Mouse (Mus musculus) limb, embryonic 13.5 days (tissue): ENCODE measurements around the gene Tmem158. TPM values are rescaled to one million over a fixed set of nuclear protein-coding genes. Genes with fewer than 3 reads are reported as not detected.

Experiments used
- ATAC-seq: fragments of 200-750 bp; cut with Nextera tagmentation; 2 replicates; pipeline ENCODE4 v1.8.0; 2017; ENCODE audit warnings: low read depth, moderate number of reproducible peaks, moderate TSS enrichment; ENCODE audit not compliant: low FRiP score
- H3K27ac ChIP-seq: fragments of 300-500 bp; sonication (generic); 2 replicates; pipeline ENCODE4 v1.5.1; 2015; ENCODE audit warnings: inconsistent platforms, mild to moderate bottlenecking, moderate library complexity
- H3K27me3 ChIP-seq: fragments of 300-500 bp; sonication (generic); 2 replicates; pipeline ENCODE4 v1.6.1; 2015; ENCODE audit warnings: mild to moderate bottlenecking, inconsistent platforms
- H3K36me3 ChIP-seq: fragments of 300-500 bp; sonication (generic); 2 replicates; pipeline ENCODE4 v1.6.1; 2015; ENCODE audit warnings: inconsistent platforms, mild to moderate bottlenecking, moderate library complexity
- H3K4me1 ChIP-seq: fragments of 300-500 bp; sonication (generic); 2 replicates; pipeline ENCODE4 v1.6.1; 2015; ENCODE audit warnings: inconsistent platforms
- H3K4me2 ChIP-seq: fragments of 300-500 bp; sonication (generic); replicated peaks from 2 replicates; pipeline ENCODE4 v1.6.1; 2015; ENCODE audit warnings: inconsistent platforms, mild to moderate bottlenecking, moderate library complexity
- H3K4me3 ChIP-seq: fragments of 300-500 bp; sonication (generic); 2 replicates; pipeline ENCODE4 v1.5.1; 2015; ENCODE audit warnings: moderate library complexity, mild to moderate bottlenecking, inconsistent platforms
- H3K9ac ChIP-seq: fragments of 300-500 bp; sonication (generic); 2 replicates; pipeline ENCODE4 v1.6.1; 2015; ENCODE audit warnings: mild to moderate bottlenecking, inconsistent platforms
- H3K9me3 ChIP-seq: fragments of 300-500 bp; sonication (generic); 2 replicates; pipeline ENCODE4 v1.6.1; 2016; ENCODE audit warnings: inconsistent platforms
- WGBS: fragments of 180-500 bp; shearing (Covaris S2); methylation state at CpG from one replicate; pipeline ENCODE4 v1.1.7; 2015; 5-methylcytosine and 5-hydroxymethylcytosine counted together
- polyA plus RNA-seq: library from polyadenylated mRNA; unstranded; fragments of >200 nt; fragmentation: Nextera tagmentation; extraction: Ambion mirVana; gene quantifications from 2 replicates; pipeline ENCODE4 v1.2.1, GENCODE M21; 2015

Gene Tmem158
- 15.3 and 18.8 TPM in 2 replicates for polyA plus RNA-seq

DNA sequence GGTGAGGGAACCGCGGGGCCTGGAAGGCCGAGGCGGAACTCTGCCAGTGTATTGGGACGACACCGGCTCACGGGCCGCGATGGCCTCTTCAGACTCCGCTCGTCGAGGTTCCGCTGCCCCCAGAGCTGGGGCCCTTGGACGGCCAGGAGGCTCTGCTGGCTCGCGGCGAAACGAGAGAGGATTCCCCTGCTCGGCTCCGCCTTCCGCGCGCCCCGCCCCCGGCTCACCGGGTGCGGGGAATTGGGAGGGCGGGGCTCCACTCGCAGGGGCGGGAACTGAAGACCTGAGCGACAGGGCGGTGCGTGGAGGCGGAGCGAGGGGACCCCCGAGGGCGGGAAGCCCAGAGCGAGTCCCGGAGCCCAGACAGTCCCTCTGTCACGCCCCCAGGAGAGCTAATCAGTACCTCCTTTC, at the start of gene Tmem158:
Gene Tmem158 (minus strand): TSS at position 154 of the 411 bp plus-strand sequence.
- under 1% methylated on average over 40 of the region's 40 CpGs for WGBS
- H3K4me1 ChIP-seq = peaks cover 4% of the 10 kb centered on the region; the same call in 1 of the 2 replicates
- ATAC-seq = peak; percentile 92

DNA sequence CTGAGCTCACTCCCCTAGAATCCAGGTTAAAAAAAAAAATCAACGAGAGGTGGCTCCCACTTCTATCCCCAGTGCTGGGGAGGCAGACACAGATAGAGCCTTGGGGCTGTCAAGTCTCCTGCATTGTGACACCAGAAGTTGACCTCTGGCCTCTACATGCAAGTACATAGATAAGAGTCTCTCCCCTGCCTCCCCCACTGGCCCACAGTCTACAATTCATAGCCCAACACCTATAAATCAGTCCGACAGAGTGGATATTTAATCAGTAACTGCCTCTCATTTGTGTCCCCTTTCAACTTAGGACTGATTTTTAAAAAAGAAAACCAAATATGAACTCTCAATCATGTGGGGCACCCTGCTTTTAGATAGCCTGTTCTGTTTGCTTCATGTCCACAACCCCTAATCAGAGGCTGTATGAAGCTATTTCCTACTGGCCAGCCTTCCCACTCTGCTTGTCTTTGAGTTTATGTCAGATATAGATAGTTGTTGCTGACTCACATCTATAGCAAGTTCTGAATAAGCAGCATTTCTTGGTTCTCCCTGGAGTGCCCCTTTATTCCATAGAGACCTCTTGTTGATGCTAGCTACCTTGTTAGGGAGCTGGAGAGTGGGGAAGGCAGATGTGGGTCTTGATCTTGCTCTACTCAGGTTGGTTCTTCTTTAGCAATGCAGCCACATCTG, 49.3 kb upstream of the Tmem158 start:
- Histone ChIP-seq H3K9ac (no peak overlapping the region), H3K4me1 (0 out of 2 replicates have a peak, but pooled peaks cover 5% of the 10 kb centered on the region), H3K4me2 (no peak overlapping the region), H3K27ac (no peak overlapping the region), H3K4me3 (no peak overlapping the region), H3K9me3 (no peaks in the 10 kb centered on the region), H3K36me3 (no peaks in the 10 kb centered on the region), H3K27me3 (0 out of 2 replicates have a peak, but pooled peaks cover 3% of the 10 kb centered on the region)
- WGBS = 70% methylated on average over 2 of the region's 2 CpGs
- no peak for ATAC-seq

More for the DNA sequence above, at the start of gene Tmem158:
- peaks cover 36% of the 10 kb centered on the region for H3K27me3 ChIP-seq
- H3K36me3 ChIP-seq = no peaks in the 10 kb centered on the region
- no peaks in the 10 kb centered on the region for H3K9me3 ChIP-seq
- peak within 1 kb of the TSS; percentile 78 for H3K4me3 ChIP-seq
- H3K4me2 ChIP-seq = peak within 1 kb of the TSS; percentile 94
- peak within 1 kb of the TSS; percentile 80 for H3K9ac ChIP-seq
- H3K27ac ChIP-seq = peak within 1 kb of the TSS; percentile 58

DNA sequence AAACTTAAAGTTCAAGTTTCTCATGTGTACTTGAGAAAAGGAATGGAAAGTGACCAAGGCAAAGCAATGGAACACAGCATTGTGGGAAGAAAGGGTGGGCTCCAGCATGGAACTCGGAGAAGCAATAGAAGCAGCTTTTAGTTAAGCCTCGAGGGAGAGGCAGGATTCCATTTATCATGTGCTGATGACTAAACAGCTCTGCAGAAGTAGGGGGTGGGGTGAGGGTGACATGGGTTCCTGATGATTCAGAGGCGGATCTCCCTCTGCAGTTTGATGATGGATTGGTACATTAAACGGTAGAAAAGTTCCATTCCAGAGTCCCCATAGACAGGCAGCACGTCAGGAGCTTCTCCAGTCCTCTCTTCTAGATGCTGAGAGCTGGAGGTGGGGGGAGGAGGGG, 48.5 kb upstream of the Tmem158 start:
- Histone ChIP-seq H3K4me1 (0 out of 2 replicates have a peak, but pooled peaks cover 5% of the 10 kb centered on the region), H3K4me2 (no peak overlapping the region), H3K27me3 (0 out of 2 replicates have a peak, but pooled peaks cover 2% of the 10 kb centered on the region), H3K9ac (no peak overlapping the region), H3K4me3 (no peak overlapping the region), H3K27ac (no peak overlapping the region), H3K9me3 (no peaks in the 10 kb centered on the region), H3K36me3 (no peaks in the 10 kb centered on the region)
- ATAC-seq = no peak
- 50% methylated on average over 5 of the region's 5 CpGs for WGBS

DNA sequence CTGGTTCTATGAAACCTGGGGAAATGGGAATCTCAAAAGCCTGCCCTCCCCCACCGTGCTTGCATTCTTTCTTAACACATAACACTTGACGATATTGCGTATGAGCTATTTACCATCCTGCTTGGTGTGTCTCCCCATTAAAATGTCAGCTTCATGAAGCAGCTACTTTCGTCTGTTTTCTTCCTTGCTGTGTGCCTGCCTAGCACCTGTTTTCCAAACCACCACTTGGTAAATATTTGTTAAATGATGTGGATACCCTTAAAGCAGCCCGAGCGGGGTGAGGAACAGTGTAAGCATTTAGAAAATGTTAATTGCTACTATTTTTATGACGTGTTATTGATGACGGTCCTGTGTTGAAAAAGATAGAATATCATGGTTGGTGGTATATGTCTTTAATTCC, 44.4 kb upstream of the Tmem158 start:
- Histone ChIP-seq H3K27me3 (no peaks in the 10 kb centered on the region), H3K36me3 (no peaks in the 10 kb centered on the region), H3K4me3 (no peak overlapping the region), H3K9me3 (no peaks in the 10 kb centered on the region), H3K4me2 (no peak overlapping the region), H3K9ac (no peak overlapping the region), H3K4me1 (0 out of 2 replicates have a peak, but pooled peaks cover 5% of the 10 kb centered on the region), H3K27ac (no peak overlapping the region)
- 41% methylated on average over 8 of the region's 8 CpGs for WGBS
- ATAC-seq = no peak

DNA sequence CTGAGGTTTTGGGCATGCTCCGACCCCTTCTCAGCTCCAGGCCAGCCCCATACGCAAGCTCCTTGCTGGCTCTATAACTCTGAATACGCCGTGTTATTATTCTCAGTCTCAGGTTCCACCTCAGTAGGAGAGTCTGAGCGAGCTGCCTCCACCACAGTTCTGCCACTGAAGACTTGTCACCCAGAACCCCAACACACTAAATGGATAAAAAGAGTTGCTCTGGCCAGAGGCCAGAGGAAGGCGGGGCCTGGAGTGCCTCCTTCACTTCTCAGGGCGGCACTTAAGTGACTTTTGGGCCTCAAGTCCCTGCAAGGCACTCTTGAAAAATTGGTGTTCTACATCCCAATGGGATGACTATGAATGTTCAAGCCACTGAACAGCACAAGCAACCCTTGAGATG, 43.4 kb upstream of the Tmem158 start:
- ATAC-seq = no peak
- Histone ChIP-seq H3K9ac (no peak overlapping the region), H3K4me2 (no peak overlapping the region), H3K27me3 (no peaks in the 10 kb centered on the region), H3K27ac (no peak overlapping the region), H3K4me3 (no peak overlapping the region), H3K36me3 (no peaks in the 10 kb centered on the region), H3K4me1 (0 out of 2 replicates have a peak, but pooled peaks cover 5% of the 10 kb centered on the region), H3K9me3 (no peaks in the 10 kb centered on the region)
- 92% methylated on average over 7 of the region's 7 CpGs for whole genome bisulfite sequencing

DNA sequence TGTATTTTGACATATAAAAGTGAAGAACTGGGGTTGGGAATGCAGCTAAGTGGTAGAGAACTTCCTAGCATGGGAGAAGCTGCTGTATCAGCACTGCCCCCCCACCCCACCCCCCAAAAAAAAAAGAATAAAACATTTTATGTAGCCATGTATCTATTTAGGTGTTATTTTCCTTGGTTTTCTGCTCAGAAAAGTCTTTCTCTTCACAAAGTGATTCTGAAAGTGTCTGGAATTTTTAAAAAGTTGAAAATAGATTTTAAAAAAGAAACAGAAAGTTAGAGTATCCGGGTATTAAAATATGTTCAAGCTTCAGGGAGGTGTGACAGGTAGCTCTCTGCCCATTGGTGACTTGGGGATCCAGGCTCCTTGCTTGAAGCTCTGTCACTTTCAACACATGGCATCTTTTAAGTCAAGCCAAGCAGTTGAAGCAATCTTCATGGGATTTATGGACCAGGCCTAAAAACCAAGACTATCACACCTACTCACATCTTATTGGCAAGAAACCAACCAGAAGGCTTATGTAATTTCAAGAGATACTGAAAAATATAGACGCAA, 42.3 kb upstream of the Tmem158 start:
- H3K36me3 ChIP-seq = no peaks in the 10 kb centered on the region
- H3K4me1 ChIP-seq = 0 out of 2 replicates have a peak, but pooled peaks cover 5% of the 10 kb centered on the region
- WGBS = 83% methylated on average over 2 of the region's 2 CpGs
- no peaks in the 10 kb centered on the region for H3K27me3 ChIP-seq
- no peak overlapping the region for H3K4me3 ChIP-seq
- H3K27ac ChIP-seq = no peak overlapping the region
- no peak for ATAC-seq
- no peaks in the 10 kb centered on the region for H3K9me3 ChIP-seq
- H3K4me2 ChIP-seq = no peak overlapping the region
- no peak overlapping the region for H3K9ac ChIP-seq

DNA sequence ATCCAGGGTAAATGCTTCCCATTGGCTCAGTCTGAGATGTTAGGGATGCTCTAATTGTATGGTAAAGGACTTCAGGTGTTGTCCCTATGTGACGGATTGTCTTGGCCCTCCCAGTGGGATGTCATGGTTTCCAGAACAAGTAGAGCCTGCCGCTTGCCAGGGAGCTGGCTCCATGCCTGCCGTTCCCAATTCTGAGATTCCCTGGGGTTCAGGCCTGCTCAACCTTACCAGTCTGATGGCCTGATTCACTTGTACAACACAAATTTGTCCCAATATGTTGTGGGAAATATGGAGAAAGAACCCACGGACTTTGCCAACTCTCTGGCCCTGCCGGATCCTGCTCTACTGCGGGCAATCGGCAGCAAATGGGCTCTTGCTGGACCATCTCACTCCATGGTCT, 37.3 kb upstream of the Tmem158 start:
- no peak for ATAC-seq

DNA sequence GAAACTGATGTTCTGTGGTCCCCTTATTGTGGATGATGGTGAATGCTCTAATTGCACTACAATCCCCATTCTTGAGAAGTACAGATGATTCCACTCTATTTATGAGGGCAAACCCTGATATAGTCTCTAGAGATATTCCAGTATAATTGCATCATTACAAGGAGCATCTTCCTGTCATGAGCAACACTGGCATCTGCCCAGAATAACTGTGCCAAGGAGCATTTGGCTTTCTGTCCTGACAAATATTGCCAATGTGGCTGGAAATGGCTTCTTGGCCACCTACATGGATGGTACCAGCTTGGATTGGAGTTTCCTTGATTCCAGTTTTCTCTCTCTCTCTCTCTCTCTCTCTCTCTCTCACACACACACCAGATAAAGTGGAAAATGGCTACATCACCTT, 35.7 kb upstream of the Tmem158 start:
- H3K4me2 ChIP-seq = no peak overlapping the region
- H3K36me3 ChIP-seq = no peaks in the 10 kb centered on the region
- no peaks in the 10 kb centered on the region for H3K4me1 ChIP-seq
- H3K27ac ChIP-seq = no peak overlapping the region
- no peak for ATAC-seq
- H3K27me3 ChIP-seq = no peaks in the 10 kb centered on the region
- H3K9ac ChIP-seq = no peak overlapping the region
- H3K4me3 ChIP-seq = no peak overlapping the region
- H3K9me3 ChIP-seq = no peaks in the 10 kb centered on the region

More for the DNA sequence above, 37.3 kb upstream of the Tmem158 start:
- Histone ChIP-seq H3K9ac (no peak overlapping the region), H3K9me3 (no peaks in the 10 kb centered on the region), H3K4me2 (no peak overlapping the region), H3K4me3 (no peak overlapping the region), H3K27ac (no peak overlapping the region), H3K36me3 (no peaks in the 10 kb centered on the region), H3K4me1 (no peaks in the 10 kb centered on the region), H3K27me3 (no peaks in the 10 kb centered on the region)
- 86% methylated on average over 7 of the region's 7 CpGs for WGBS

DNA sequence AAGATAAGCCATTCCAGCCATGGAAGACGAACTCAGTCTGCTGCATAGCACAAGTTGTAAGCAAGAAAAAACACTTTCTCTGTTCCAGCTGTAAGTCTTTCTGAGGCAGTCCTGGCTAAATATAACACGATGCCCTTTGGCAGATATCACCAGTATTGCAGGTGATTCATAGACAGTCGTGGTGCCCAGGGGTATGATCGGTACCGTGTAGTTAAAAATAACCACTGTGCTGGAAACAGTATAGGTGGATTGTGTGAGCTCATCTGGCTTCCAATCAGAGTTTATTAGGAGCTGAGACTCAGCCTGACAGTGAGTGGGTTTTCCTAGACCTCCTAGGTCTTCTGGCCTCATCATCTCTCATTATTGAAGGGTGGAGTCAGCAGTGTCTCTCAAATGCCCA, 34.0 kb upstream of the Tmem158 start:
- H3K9ac ChIP-seq = no peak overlapping the region
- H3K27me3 ChIP-seq = no peaks in the 10 kb centered on the region
- ATAC-seq = no peak
- no peak overlapping the region for H3K4me2 ChIP-seq
- H3K36me3 ChIP-seq = no peaks in the 10 kb centered on the region
- H3K4me1 ChIP-seq = no peaks in the 10 kb centered on the region
- H3K27ac ChIP-seq = no peak overlapping the region
- 82% methylated on average over 5 of the region's 5 CpGs for WGBS
- no peak overlapping the region for H3K4me3 ChIP-seq
- H3K9me3 ChIP-seq = no peaks in the 10 kb centered on the region

DNA sequence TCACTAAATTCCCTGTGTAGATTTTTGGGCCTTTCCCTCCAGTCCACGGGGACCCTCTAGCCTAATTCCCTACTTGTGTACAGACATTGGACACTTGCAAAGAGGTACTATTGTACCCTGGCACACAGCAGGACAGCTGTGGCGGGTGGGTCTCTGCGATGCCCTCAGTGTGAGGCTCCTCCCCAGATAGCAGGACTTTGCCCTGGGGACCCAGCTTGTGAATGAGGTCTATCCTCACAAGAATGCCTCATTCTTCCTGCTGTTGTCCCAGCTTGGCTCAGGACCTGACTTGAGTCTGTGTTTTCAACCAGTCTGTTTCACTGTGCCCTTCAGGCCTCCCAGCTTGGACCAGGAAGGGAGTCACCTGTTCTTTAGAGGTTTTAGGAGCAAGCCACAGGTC, 27.8 kb upstream of the Tmem158 start:
- Histone ChIP-seq H3K9me3 (no peaks in the 10 kb centered on the region), H3K27me3 (no peaks in the 10 kb centered on the region), H3K9ac (no peak overlapping the region), H3K4me1 (no peaks in the 10 kb centered on the region), H3K4me2 (no peak overlapping the region), H3K27ac (no peak overlapping the region), H3K4me3 (no peak overlapping the region), H3K36me3 (no peaks in the 10 kb centered on the region)
- WGBS = 86% methylated on average over 3 of the region's 3 CpGs
- no peak for ATAC-seq

DNA sequence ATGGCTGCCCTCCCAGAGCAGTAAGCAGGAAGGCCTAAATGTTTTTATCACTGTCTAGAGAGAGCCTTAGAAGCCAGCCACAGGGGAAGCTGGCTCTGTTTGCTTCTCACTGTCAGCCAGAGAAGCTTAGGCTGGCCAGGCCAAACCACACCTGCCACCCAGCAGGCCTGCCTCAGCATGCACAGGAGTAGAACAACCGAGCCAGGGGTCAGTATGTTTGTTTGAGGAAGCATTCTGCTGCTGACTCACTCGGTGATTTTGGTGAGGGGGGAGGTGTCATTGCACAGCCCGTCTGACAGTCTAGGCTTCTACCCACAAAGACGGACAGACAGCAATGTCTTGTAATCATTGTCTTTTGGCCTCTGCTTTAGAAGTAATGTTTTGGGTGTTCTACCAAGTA, 25.1 kb upstream of the Tmem158 start:
- no peak overlapping the region for H3K4me3 ChIP-seq
- no peak overlapping the region for H3K4me2 ChIP-seq
- H3K9ac ChIP-seq = no peak overlapping the region
- H3K4me1 ChIP-seq = no peaks in the 10 kb centered on the region
- 51% methylated on average over 4 of the region's 4 CpGs for WGBS
- H3K27ac ChIP-seq = no peak overlapping the region
- ATAC-seq = no peak
- no peaks in the 10 kb centered on the region for H3K9me3 ChIP-seq
- H3K27me3 ChIP-seq = no peaks in the 10 kb centered on the region
- no peaks in the 10 kb centered on the region for H3K36me3 ChIP-seq

DNA sequence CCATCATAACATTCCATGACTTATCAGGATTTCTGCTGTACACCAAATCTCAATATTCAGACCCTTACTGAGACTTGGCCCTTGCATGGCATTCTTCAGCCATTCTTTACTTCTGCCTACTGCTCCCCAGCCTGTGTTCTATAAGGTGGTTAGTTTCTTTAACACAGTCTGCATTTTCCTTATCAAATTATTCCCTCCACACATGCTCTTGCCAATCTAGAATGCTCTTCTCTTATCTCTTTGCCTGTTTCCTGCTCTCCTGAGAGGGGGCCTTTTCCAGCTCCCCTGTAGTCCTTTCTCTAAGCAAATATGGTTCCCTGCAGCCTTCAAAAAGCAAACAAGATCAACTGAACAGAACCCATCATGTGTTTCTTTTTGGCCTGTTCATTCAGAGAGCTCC, 20.2 kb upstream of the Tmem158 start:
- no peak overlapping the region for H3K27ac ChIP-seq
- no peak overlapping the region for H3K9ac ChIP-seq
- H3K4me2 ChIP-seq = no peak overlapping the region
- H3K36me3 ChIP-seq = no peaks in the 10 kb centered on the region
- no peaks in the 10 kb centered on the region for H3K27me3 ChIP-seq
- no peaks in the 10 kb centered on the region for H3K9me3 ChIP-seq
- H3K4me3 ChIP-seq = no peak overlapping the region
- no peak for ATAC-seq
- H3K4me1 ChIP-seq = no peaks in the 10 kb centered on the region

DNA sequence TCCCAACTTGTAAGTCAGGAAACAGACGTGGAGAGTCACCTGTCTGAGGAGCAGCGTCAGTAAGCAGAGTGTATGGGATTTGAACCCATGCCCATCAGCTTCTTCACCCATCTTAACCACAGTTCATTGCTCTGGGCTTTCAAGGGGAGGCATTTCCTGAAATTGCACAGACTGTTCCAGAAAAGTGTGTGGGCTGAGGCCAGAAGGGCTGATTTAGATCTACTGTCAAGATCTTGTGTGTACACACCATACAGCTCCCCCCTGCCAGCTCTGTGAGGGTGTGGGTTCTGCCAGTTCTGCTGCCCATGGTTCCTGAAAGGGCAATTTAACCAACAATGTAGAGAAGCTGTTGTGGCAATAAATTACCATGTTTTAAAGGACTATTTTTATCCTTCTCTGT, 17.4 kb upstream of the Tmem158 start:
- Histone ChIP-seq H3K27me3 (no peaks in the 10 kb centered on the region), H3K4me1 (0 out of 2 replicates have a peak, but pooled peaks cover 3% of the 10 kb centered on the region), H3K27ac (no peak overlapping the region), H3K4me2 (no peak overlapping the region), H3K9ac (no peak overlapping the region), H3K36me3 (no peaks in the 10 kb centered on the region), H3K9me3 (no peaks in the 10 kb centered on the region), H3K4me3 (no peak overlapping the region)
- ATAC-seq = no peak
- WGBS = 70% methylated on average over 2 of the region's 2 CpGs
